Mouse (Mus musculus): ENCODE measurements around the gene Safb. TPM values are rescaled to one million over a fixed set of nuclear protein-coding genes. Genes with fewer than 3 reads are reported as not detected.
"Not testable (repeated sequence)": the region's sequence is repeated elsewhere in the genome, so short reads cannot be mapped to it uniquely, and the experiment has no call there.

Gene Safb
- polyA plus RNA-seq, 1 experiment from 2014 or later: 36.3 TPM

- Histone ChIP-seq H3K4me1 (replicated peaks) (peaks cover 79% of the 10 kb centered on the region), H3K4me2 (peak overlapping the region; percentile 59), H3K9ac (peak overlapping the region; percentile 40; the same call in 1 of the 2 replicates), H3K36me3 (replicated peaks) (peaks cover 38% of the 10 kb centered on the region), H3K27me3 (no peaks in the 10 kb centered on the region), H3K4me3 (replicated peaks) (peak overlapping the region; percentile 41), H3K27ac (replicated peaks) (peak overlapping the region; percentile 86), H3K9me3 (replicated peaks) (no peaks in the 10 kb centered on the region)
- ATAC-seq (ENCODE audit: insufficient read depth): peak; percentile 10
- WGBS (ENCODE audit: insufficient replicate concordance): 8% methylated on average over 14 of the region's 14 CpGs
These were observed 27.4 kb downstream of the Safb start for GRCm38 (mm10) chr17:56611861-56612564.

- Histone ChIP-seq H3K36me3 (replicated peaks) (peaks cover 39% of the 10 kb centered on the region), H3K4me2 (peak overlapping the region; percentile 59), H3K9ac (peak overlapping the region; percentile 40; the same call in 1 of the 2 replicates), H3K4me1 (replicated peaks) (peaks cover 77% of the 10 kb centered on the region), H3K27ac (replicated peaks) (peak overlapping the region; percentile 86), H3K4me3 (replicated peaks) (peak overlapping the region; percentile 41)
- not testable (repeated sequence) for H3K27me3 ChIP-seq; H3K9me3 ChIP-seq (replicated peaks); ATAC-seq (ENCODE audit: insufficient read depth)
- WGBS (ENCODE audit: insufficient replicate concordance): 58% methylated on average over 10 of the region's 10 CpGs
These were observed 27.9 kb downstream of the Safb start for GRCm38 (mm10) chr17:56612565-56612939.

DNA sequence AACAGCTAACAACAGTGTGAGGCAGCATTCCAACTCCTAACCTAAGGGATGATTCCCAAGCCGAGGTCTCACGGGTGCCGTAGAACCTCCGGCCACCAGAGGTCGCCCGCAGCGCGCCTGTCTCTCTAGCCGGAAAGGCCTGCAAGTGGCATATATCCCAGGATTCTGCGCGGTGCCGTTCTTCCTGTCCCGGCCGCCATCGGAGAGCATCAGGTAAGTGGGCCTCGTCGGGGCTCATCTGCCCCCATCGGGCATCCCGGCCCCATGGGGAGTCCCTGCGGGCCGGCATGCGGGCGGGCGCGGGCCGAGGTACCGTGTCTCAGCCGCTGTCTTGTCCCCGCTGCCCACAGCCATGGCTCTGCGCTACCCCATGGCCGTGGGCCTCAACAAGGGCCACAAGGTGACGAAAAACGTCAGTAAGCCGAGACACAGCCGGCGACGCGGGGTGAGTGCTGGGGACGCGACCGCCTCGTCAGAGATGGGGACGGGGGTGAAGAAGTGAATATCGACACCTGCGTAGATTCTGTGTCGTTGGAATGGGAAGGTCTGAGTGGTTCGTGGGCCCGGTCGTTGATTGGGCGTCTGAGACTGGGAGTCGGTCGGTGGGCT lies 28.7 kb downstream of the Safb start, which contains the start of gene Rpl36:
Gene Rpl36 (plus strand): TSS at position 181 of the 609 bp plus-strand sequence.
- Histone ChIP-seq H3K9me3 (replicated peaks) (no peaks in the 10 kb centered on the region), H3K4me1 (replicated peaks) (peaks cover 69% of the 10 kb centered on the region)

DNA sequence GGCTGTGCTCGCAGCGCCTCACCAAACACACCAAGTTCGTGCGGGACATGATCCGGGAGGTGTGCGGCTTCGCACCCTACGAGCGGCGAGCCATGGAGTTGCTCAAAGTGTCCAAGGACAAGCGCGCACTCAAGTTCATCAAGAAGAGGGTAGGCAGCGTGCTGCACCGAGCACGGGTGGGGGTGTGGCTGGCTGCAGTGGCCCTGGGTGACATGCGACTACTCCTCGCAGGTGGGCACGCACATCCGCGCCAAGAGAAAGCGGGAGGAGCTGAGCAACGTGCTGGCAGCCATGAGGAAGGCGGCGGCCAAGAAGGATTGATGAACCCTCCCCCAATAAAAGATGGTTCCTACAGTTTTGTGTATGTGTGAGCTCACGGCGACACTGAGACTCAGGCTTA lies 29.3 kb downstream of the Safb start:
- H3K9me3 ChIP-seq (replicated peaks); H3K27me3 ChIP-seq; ATAC-seq (ENCODE audit: insufficient read depth): not testable (repeated sequence)
- under 1% methylated on average over 26 of the region's 26 CpGs for WGBS (ENCODE audit: insufficient replicate concordance)
- Histone ChIP-seq H3K36me3 (replicated peaks) (peaks cover 47% of the 10 kb centered on the region), H3K27ac (replicated peaks) (peak overlapping the region; percentile 86), H3K4me1 (replicated peaks) (peaks cover 64% of the 10 kb centered on the region), H3K4me2 (peak overlapping the region; percentile 75), H3K4me3 (replicated peaks) (peak overlapping the region; percentile 69), H3K9ac (peak overlapping the region; percentile 66)

More for the DNA sequence above, 28.7 kb downstream of the Safb start, which contains the start of gene Rpl36:
- Histone ChIP-seq H3K27me3 (no peaks in the 10 kb centered on the region), H3K4me2 (peak within 1 kb of the TSS; percentile 75), H3K27ac (replicated peaks) (peak within 1 kb of the TSS; percentile 86), H3K9ac (peak within 1 kb of the TSS; percentile 66), H3K36me3 (replicated peaks) (peaks cover 41% of the 10 kb centered on the region), H3K4me3 (replicated peaks) (peak within 1 kb of the TSS; percentile 69)
- ATAC-seq (ENCODE audit: insufficient read depth): peak; percentile 35
- under 1% methylated on average over 52 of the region's 52 CpGs for WGBS (ENCODE audit: insufficient replicate concordance)

DNA sequence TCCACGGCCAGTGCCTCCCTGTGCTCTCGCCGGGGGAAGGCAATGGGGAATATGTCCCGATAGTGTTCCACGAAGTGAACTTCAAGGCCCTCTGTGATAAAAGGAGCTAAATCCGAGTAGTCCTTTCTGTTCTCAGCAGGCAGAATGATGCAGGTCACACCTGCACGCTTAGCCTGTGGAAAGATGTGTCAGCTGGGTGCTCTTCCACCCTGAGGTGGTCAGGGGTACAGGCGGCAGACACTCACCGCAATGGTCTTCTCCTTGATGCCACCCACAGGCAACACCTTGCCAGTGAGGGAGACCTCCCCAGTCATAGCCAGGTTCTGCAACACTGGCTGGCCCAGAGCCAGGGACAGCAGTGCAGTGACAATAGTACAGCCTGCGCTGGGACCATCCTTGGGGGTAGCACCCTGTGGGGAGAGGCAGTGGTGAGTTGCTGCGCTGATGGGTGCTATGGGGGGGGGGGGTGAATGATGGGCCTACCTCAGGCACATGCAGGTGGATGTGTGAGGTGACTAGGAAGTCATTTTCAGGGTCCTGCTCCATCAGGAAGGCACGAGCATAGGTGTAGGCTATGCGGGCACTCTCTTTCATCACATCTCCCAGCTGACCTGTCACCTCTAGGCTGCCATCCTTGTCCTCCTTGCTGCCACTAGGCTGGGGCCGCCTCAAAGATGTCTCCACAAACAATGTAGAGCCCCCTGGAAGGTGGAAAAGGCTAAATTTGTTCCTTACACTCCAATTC lies 29.9 kb downstream of the Safb start:
- H3K9me3 ChIP-seq (replicated peaks): no peaks in the 10 kb centered on the region
- peak overlapping the region; percentile 86 for H3K27ac ChIP-seq (replicated peaks)
- peak overlapping the region; percentile 69 for H3K4me3 ChIP-seq (replicated peaks)
- 14% methylated on average over 14 of the region's 14 CpGs for WGBS (ENCODE audit: insufficient replicate concordance)
- peaks cover 54% of the 10 kb centered on the region for H3K36me3 ChIP-seq (replicated peaks)
- peak overlapping the region; percentile 75 for H3K4me2 ChIP-seq
- ATAC-seq (ENCODE audit: insufficient read depth): no peak
- H3K4me1 ChIP-seq (replicated peaks): peaks cover 60% of the 10 kb centered on the region
- H3K27me3 ChIP-seq: no peaks in the 10 kb centered on the region
- peak overlapping the region; percentile 66 for H3K9ac ChIP-seq

GRCm38 (mm10) chr17:56615136-56615784 lies 30.6 kb downstream of the Safb start:
- H3K36me3 ChIP-seq (replicated peaks): peaks cover 61% of the 10 kb centered on the region
- WGBS (ENCODE audit: insufficient replicate concordance): 71% methylated on average over 11 of the region's 11 CpGs
- H3K27me3 ChIP-seq: no peaks in the 10 kb centered on the region
- no peak overlapping the region for H3K27ac ChIP-seq (replicated peaks)
- H3K4me2 ChIP-seq: peak overlapping the region; percentile 75
- peak overlapping the region; percentile 69 for H3K4me3 ChIP-seq (replicated peaks)
- no peak for ATAC-seq (ENCODE audit: insufficient read depth)
- peak overlapping the region; percentile 66; the same call in 1 of the 2 replicates for H3K9ac ChIP-seq
- peaks cover 56% of the 10 kb centered on the region for H3K4me1 ChIP-seq (replicated peaks)
- H3K9me3 ChIP-seq (replicated peaks): no peaks in the 10 kb centered on the region

GRCm38 (mm10) chr17:56615792-56616191 lies 31.2 kb downstream of the Safb start:
- no peak overlapping the region for H3K27ac ChIP-seq (replicated peaks)
- 75% methylated on average over 4 of the region's 4 CpGs for WGBS (ENCODE audit: insufficient replicate concordance)
- H3K4me1 ChIP-seq (replicated peaks): peaks cover 50% of the 10 kb centered on the region
- H3K36me3 ChIP-seq (replicated peaks): peaks cover 66% of the 10 kb centered on the region
- H3K9me3 ChIP-seq (replicated peaks): no peaks in the 10 kb centered on the region
- no peak overlapping the region for H3K4me3 ChIP-seq (replicated peaks)
- ATAC-seq (ENCODE audit: insufficient read depth): no peak
- no peaks in the 10 kb centered on the region for H3K27me3 ChIP-seq
- H3K9ac ChIP-seq: no peak overlapping the region
- no peak overlapping the region for H3K4me2 ChIP-seq

GRCm38 (mm10) chr17:56616725-56617124 lies 32.1 kb downstream of the Safb start:
- 75% methylated on average over 3 of the region's 3 CpGs for WGBS (ENCODE audit: insufficient replicate concordance)
- no peak for ATAC-seq (ENCODE audit: insufficient read depth)
- no peak overlapping the region for H3K4me3 ChIP-seq (replicated peaks)
- no peak overlapping the region for H3K4me2 ChIP-seq
- H3K27ac ChIP-seq (replicated peaks): no peak overlapping the region
- H3K9ac ChIP-seq: no peak overlapping the region
- H3K9me3 ChIP-seq (replicated peaks): no peaks in the 10 kb centered on the region
- H3K36me3 ChIP-seq (replicated peaks): peaks cover 73% of the 10 kb centered on the region
- no peaks in the 10 kb centered on the region for H3K27me3 ChIP-seq
- H3K4me1 ChIP-seq (replicated peaks): peaks cover 41% of the 10 kb centered on the region

- 77% methylated on average over 8 of the region's 8 CpGs for WGBS (ENCODE audit: insufficient replicate concordance)
- Histone ChIP-seq H3K9ac (no peak overlapping the region), H3K27ac (replicated peaks) (no peak overlapping the region), H3K36me3 (replicated peaks) (peaks cover 82% of the 10 kb centered on the region), H3K4me2 (no peak overlapping the region), H3K4me3 (replicated peaks) (no peak overlapping the region), H3K9me3 (replicated peaks) (no peaks in the 10 kb centered on the region), H3K4me1 (replicated peaks) (peaks cover 32% of the 10 kb centered on the region), H3K27me3 (no peaks in the 10 kb centered on the region)
- no peak for ATAC-seq (ENCODE audit: insufficient read depth)
These were observed 33.0 kb downstream of the Safb start for GRCm38 (mm10) chr17:56617628-56618027.

- H3K4me3 ChIP-seq (replicated peaks): peak overlapping the region; percentile 82
- H3K4me1 ChIP-seq (replicated peaks): peaks cover 33% of the 10 kb centered on the region
- peak overlapping the region; percentile 86 for H3K4me2 ChIP-seq
- no peaks in the 10 kb centered on the region for H3K9me3 ChIP-seq (replicated peaks)
- peak overlapping the region; percentile 70; the same call in 1 of the 2 replicates for H3K9ac ChIP-seq
- WGBS (ENCODE audit: insufficient replicate concordance): 42% methylated on average over 3 of the region's 3 CpGs
- peaks cover 45% of the 10 kb centered on the region for H3K36me3 ChIP-seq (replicated peaks)
- no peak overlapping the region for H3K27ac ChIP-seq (replicated peaks)
- ATAC-seq (ENCODE audit: insufficient read depth): no peak
- H3K27me3 ChIP-seq: peaks cover 11% of the 10 kb centered on the region
These were observed 40.9 kb downstream of the Safb start for GRCm38 (mm10) chr17:56625495-56625894.

All from liver, embryonic 15.5 days (tissue).